Mouse (Mus musculus) CD4-positive helper T cell, adult 2 months (primary cell): ENCODE results near the gene Dpagt1.
A peak's percentile ranks its signal among the peaks of the same experiment; 100 is the strongest.
"Not testable (repeated sequence)": the region's sequence is repeated elsewhere in the genome, so short reads cannot be mapped to it uniquely, and the experiment has no call there.

Source experiments
- DNase-seq: peaks from one replicate; pipeline ENCODE4 v3.0.0-alpha.2; 2012; ENCODE audit warnings: low read depth, missing footprints, low spot score

Dpagt1 gene

DNA sequence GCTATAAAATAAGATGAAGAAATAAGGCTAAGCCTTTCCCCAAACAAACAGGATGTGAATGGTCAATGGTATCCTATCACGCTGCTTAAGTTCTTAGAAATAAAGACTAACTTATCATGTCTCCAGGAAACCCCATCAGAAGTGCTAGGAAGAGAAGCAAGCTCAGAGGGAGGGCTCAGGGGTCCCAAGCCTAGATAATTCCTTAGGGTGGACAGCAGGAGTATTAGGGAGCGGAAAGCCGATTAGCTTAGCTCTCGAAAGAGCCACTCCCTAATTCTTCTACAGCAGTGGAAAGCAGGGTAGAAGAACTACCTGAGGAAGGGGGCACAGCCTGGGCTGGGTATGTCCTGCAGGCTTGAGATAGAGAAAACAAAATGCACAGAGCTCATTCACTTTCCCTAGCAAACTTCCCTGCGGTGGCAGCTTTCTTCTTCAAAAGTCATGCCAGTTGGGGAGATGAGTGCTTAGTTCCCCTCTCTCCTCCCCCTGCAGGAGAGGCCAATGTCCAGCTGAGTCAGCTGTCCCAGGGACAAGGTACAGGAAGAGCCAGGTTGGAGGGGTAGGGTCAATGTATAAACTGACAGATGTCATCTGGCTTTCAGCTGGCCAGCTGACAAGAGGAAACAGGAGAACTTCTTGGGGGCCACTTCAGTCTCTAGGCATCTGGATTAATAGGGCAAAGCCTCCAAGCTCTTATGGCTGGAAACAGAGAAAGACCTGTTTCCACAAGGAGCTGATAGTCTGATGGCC lies 7.6 kb upstream of the Dpagt1 start:
- DNase-seq = no peak

DNA sequence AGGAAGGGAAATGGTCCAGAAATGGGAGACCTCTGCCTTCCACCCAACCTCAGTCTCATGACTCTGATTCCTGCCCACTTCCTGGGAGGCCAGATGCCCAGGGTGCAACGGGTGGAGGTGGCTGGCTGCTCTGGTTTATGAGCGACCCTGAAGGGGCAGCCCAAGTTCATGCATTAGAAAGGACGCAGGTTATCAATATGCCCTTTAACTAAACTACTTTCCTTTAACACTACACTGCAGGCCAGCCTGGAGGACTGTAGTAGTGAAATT lies 7.1 kb upstream of the Dpagt1 start:
- DNase-seq = no peak

DNA sequence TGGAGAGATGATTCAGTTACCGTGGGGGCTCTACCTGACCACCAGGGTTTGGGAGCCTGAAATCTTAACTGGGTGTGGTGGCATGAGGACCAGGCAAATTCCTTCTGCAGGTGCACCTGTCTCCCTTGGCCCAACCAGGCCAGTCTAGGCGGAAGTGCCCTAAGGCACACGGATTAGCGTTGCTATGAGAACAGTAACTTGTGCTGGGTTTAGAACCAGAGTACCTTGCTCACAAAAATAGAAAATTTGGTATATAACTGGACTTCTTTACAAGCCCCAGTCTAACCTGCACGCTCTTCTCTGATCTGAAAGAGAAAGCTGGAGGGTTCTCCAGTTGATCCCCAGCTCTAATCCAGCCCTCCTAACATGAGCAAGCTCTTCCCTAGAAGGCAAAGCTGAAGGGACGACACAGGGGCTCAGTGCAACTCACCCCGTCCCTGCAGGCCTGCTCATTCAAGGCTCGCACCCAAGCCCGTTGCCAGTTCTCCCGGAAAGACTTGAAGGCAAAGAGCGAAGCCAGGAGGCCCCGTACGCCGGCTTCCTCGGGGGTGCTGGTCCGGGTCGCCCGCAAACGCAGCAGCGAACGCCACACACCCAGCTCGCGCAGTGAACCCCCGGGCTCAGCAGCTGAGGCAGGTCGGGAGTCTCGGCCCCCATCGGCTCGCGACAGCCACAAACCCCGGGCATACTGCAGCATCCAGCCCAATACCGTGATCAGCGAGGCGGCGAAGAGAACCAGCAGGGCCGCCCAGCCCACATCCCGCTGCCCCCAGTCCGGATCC lies 6.5 kb upstream of the Dpagt1 start:
- DNase-seq = peak; percentile 34

DNA sequence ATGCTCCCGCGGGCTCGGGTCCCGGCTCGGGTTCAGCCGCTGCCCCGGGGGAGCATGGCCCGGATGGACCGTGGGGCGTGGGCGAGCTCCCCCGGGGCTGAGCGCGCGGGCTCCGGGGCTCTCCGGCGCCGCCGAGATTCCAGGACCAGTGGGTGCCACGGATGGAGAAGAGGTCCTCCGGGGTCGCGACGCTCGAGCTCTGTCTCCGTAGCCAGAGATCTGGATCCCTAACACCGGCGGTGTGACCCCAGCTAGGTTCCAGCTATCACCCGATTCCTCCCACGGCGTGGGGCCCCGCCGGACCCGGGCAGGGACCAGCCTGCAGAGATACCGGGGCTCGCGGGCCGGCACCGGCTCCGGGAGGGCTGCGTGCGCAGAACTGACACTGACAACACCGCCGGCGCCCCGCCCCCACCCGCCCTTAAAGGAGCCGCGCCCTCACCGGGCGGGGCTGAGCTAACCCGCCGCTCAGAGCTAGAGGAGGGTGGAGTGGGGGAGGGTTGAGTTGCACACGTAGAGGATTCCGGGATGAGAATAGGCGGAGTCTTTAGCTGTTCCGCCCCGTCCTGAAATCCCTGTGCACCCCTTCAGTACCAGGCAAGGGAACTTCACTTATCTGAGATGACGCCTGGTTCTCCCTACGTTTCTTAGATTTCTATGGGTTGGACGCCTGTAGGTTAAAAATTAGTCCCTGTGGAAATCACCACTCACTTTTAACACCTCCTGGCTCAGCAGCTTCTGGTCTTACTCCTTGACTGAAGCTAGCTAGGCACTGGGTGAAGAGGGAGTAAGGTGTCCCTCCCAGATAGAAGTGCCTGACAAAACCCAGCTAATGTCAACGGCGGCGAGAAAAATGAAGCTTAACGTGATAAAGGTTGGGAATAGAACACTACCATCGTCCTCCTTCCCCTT lies 5.7 kb upstream of the Dpagt1 start, which contains the start of gene C2cd2l:
TSS of gene C2cd2l (minus strand) at position 399 of the 912 bp plus-strand sequence.
- peak; percentile 90 for DNase-seq

DNA sequence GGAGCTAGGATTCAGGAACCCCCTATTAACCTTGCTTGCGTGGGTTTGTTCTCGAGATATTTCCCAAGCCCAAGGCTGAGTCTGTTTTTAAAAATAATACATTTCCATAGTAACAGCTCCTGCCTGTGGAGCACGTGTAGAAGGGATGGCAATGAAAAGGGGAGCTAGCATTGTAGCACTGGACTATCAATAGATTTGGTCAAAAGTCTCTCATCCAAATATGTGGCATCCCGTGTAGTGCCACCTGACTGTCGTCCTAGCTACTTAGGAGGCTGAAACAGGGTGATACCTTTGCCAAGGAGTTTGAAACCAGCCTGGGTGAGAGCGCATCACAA lies 5.1 kb upstream of the Dpagt1 start:
- peak; percentile 20 for DNase-seq

DNA sequence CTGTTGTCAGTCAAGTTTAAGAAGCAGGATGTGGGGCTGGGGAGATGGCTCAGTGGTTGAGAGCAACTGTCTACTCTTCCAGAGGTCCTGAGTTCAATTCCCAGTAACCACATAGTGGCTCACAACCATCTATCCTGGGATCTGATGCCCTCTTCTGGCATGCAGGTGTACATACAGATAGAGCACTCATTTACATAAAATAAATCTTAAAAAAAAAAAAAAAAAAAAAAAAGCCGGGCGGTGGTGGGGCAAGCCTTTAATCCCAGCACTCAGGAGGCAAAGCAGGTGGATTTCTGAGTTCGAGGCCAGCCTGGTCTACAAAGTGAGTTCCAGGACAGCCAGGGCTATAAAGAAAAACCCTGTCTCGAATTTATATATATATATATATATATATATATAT lies 2.2 kb upstream of the Dpagt1 start:
- DNase-seq = not testable (repeated sequence)

DNA sequence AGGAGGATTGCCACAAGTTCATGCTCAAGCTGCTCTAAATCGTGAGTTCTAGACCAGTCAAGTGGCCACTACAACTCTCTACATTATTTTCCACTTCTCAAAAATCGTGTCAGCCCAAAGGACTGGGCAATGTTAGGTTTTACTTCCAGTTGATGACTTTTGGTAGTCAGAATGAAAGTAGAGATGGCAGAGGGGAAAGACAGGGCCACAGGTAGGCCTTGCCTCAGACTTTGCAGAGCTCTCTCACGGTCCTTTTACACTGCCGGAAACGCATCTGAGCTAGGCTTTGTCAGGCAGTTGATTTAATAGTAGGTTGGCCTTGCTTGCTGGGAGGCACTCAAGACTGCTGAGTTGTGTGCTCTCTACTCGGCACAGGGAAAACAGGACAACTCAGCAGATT lies 1.7 kb upstream of the Dpagt1 start:
- peak; percentile 28 for DNase-seq

DNA sequence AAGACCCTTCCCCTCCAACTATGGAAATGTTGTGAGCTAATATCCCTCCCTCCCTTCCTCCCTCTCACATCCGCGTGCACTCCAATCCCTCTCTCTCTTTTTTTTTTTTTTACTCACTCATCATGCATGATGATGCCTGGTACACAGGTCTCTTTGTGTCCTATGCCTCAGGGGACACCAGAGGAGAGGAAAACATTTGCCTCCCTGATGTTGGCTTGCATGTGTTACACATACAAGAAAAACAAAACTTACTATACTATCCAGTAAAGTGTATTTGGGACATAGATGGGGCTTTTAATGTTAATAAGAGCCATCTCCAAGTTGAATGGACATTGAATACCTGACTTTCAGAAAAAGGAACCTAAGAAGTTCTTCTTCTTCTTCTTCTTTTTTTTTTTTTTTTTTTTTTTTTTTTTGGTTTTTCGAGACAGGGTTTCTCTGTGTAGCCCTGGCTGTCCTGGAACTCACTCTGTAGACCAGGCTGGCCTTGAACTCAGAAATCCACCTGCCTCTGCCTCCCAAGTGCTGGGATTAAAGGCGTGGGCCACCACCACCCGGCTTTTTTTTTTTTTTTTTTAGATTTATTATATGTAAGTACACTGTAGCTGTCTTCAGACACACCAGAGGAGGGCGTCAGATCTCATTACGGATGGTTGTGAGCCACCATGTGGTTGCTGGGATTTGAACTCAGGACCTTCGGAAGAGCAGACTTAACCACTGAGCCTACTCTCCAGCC lies 619 bp upstream of the Dpagt1 start:
- DNase-seq = not testable (repeated sequence)

DNA sequence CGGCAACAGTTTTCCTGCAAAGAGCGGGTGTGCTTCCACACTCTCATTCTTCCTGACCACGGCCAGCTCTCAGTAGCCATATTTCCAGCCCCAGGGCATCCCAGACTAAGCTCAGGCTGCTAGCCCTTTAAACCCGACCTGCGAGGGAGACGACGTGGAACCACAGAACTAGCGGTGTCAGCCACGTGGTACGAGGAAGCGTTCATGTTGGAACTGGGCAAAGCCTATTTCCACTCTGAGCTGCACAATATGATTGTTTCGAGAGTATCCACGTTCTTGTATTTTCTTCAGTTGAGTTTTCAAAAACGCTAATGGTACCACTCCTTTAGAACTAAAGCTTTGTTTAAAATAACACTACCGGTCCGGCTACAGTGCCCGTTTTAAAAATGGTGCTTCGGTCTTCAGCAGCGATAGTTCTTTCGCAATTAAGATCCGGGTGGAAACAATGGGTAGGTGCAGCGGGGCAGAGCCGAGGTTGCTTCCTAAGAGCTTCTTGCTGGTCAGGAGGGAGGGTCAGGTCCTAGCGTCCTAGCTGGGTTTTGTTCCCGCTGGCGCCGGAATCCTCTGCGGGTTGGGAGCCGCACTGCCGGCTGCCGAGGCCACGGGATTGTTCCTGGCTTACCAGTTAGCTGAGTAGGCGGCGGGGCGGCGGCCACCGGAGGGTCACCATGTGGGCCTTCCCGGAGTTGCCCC lies 698 bp downstream of the Dpagt1 start:
- DNase-seq = peak; percentile 86

DNA sequence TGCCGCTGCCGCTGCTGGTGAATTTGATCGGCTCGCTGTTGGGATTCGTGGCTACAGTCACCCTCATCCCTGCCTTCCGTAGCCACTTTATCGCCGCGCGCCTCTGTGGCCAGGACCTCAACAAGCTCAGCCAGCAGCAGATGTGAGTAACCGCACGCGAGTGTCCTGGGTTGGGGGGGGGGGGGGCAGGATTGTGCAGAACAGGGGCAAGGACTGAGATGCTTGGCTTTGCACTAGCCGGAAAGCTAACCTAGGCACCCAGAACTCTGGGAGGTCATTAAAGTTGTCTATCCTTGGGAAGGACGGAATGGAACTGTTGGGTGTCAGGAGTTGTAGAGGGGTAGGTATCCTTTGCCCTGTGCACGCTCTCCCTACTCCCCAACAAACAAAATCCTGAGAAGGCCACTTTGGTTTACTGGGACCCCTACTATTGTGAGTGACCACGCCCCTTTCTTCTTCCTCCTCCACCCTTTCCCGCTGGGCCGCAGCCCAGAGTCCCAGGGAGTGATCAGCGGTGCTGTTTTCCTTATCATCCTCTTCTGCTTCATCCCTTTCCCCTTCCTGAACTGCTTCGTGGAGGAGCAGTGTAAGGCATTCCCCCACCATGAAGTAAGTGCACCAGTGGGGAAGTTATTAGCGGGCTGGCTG lies 1.4 kb downstream of the Dpagt1 start:
- no peak for DNase-seq

DNA sequence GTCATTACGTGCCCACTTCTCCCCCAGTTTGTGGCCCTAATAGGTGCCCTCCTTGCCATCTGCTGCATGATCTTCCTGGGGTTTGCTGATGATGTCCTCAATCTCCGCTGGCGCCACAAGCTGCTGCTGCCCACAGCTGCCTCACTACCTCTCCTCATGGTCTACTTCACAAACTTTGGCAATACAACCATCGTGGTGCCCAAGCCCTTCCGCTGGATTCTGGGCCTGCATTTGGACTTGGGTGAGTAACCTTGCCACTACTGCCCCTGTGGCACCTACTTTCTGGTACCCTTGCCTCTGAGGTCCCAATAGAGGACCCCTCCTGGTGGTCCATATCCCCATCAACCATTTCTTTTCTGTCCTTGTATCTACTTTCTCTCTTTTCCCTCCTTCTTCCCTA lies 2.1 kb downstream of the Dpagt1 start:
- no peak for DNase-seq

DNA sequence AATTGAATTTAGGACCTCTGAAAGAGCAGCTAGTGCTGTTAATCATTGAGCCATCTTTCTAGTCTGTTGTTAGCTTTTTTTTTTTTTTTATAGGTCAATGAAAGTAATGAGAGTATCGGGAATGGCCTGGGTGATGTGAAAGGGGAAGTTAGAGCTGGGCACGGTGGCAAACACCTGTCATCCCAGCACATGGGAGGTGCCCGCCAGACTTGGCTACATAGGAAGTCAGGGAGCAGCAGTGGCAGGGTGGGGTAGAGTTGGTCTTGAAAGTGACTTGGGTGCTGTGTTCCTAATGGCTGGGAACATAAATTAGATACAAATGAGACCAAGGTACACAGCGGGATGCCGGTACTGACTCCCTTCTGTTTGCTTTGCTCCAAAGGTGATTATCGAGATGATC lies 4.9 kb downstream of the Dpagt1 start:
- DNase-seq = no peak

DNA sequence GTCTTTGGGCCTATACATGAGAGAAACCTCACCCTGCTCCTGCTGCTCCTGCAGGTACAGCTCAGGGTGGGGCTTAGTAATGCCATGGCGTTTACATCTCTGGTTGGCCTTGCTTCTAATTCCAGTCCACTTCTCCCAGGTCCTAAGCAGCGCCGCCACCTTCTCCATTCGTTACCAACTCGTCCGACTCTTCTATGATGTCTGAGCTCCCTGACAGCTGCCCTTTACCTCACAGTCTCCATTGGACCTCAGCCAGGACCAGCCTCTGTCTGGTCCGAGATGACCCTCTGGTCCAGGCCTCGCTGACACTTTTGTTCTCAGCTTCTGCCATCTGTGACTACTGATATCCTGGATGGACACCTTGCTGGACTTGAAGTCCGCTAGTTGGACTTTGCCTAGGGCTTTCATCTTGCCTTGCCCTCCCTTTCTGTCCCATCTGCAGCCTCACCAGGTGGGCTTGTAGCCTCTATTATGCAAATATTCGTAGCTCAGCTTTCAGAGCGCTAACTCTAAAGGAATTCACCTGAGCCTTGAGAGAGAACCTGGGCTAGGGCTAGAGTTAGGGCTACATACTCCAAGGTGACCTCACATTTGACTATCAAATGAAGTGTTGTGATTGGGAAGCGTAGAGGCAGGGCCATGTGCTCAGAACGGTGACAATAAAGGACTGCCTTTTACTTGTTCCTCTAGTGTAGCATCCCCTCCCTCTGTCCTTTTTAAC lies 7.3 kb downstream of the Dpagt1 start:
- no peak for DNase-seq

DNA sequence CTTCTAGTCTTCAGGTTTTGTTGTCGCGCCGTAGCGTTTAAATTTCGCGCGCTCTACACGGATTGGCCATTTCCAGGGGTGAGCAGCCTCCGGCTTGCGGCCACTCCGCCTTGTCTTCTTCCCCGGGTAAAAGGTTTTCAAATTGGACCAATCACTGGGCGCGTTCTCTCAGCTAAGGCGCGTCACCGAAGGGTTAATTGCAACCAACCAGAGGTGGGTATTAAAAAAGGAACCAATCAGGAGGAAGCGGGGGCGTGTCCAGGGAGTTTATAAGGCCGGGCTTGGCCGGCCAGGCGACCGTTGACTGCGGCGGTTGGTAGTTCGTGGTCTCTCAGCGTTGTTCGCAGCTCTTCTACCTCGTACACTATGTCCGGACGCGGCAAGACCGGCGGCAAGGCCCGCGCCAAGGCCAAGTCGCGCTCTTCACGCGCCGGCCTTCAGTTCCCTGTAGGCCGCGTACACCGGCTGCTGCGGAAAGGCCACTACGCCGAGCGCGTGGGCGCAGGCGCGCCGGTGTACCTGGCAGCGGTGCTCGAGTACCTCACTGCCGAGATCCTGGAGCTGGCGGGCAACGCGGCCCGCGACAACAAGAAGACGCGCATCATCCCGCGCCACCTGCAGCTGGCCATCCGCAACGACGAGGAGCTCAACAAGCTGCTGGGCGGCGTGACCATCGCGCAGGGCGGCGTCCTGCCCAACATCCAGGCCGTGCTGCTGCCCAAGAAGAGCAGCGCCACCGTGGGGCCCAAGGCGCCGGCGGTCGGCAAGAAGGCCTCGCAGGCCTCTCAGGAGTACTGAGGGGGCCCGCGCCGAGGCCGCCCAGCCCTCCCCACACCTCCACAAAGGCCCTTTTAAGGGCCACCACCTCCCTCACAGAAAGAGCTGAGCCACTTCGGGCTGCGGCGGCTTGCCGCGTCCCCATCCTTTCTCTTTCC lies 8.8 kb downstream of the Dpagt1 start, which contains the start of gene H2afx:
TSS of gene H2afx (plus strand) at position 299 of the 935 bp plus-strand sequence.
- DNase-seq = peak; percentile 99

DNA sequence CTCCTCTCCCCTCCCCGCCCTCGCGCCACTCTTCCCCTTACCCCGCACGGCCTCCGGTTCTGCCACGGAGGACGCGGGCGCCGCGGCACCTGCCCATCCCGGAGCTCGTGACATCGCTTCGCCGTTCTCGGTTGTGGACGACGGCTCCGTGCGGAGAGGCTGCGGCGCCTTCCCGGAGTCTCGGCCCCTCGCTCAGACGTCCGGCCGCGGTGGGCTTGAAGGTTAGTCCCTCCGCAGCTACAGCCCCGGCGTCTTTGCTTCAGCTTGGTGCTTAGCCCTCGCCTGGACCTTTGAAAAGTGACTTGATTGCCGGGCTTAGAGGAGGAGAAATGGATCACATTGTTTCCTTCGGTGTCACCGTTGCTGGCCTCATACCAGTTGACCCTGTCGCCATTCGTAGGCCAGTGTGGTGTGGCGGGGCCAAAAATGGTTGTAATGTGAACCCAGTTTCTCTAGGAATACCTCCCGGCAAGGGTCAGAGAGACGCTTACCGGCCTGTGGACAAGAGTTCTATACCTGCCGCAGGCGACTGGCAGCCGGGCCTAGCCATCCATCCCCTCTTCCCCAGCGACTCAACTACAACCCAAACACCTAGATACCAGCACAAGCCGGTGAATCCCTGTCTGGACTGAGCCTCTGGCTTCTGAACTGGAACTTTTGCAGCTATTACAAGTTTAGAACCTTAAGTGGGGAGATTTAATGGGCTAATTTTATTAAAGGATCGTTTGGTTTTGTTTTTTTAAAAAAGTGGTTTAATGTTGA lies 9.7 kb downstream of the Dpagt1 start:
- DNase-seq = peak; percentile 32

DNA sequence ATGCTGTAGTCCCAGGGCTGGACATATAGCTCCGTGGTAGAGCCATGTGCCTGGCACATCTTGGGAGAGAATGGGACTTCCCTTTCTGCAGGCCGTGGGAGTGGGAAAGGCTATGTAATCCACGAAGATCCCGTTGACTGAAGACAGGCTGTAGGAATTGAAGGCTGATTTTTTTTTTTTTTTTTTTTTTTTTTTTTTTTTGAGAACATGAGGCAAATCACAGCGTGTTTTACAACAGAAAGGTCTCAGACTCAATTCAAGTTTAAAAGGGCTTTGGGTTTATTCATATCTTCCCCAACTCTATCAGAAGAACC lies 10.2 kb downstream of the Dpagt1 start:
- no peak for DNase-seq

DNA sequence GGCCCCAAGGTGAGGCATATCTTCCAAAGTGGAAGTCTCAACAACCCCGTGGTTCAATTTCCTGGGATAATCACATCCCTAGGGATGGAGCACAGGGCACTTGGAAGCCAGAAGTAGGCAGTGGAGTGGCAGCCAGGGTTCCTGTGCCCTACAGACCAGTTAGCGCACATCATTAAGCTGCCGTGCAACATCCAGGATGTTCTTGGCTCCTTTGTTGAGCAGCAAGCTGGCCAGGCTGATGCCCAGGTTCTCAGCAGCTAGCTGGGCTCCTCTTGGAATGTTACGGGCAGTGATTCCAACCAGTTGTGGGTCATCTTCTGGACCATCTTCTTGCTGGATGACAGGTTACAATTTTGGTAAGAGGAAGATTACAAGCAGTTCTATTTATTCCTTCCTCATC lies 10.7 kb downstream of the Dpagt1 start:
- not testable (repeated sequence) for DNase-seq

DNA sequence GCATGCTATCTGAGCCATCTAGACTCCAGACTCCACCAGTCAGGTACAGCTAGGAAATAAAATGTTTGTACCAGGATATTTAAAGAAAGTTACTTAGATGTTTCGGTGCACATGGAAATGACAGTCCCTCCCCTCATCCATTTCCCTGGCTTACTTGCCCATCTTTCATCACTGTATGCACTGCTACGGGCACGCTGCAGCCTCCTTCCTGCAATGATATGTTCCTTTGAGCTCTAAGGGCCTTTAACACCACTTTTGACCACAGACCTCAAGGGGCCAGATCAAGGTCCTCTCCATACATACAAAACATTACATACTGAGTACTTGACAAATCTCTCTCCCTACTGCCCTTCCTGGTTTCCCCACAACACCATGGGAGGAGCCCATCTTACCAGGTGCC lies 11.1 kb downstream of the Dpagt1 start:
- DNase-seq = no peak
